Mouse (Mus musculus): ENCODE data around the gene Smoc1.
A peak's percentile ranks its signal among the peaks of the same experiment; 100 is the strongest.

Smoc1 gene

GRCm38 (mm10) chr12:81026277-81026994, at the start of gene Smoc1:
Gene Smoc1 (plus strand): TSS chr12:81026808.
- peak; percentile 11 to 32 for DNase-seq

GRCm38 (mm10) chr12:80982326-80982725, 44.3 kb upstream of the Smoc1 start:
- peak; percentile 28 to 70 for DNase-seq

- no peak for DNase-seq
These were observed 42.9 kb upstream of the Smoc1 start for GRCm38 (mm10) chr12:80983695-80984094.

GRCm38 (mm10) chr12:80986628-80987027, 40.0 kb upstream of the Smoc1 start:
- DNase-seq, result no peak

GRCm38 (mm10) chr12:80988286-80988685, 38.3 kb upstream of the Smoc1 start:
- no peak for DNase-seq

GRCm38 (mm10) chr12:80990901-80991445, 35.6 kb upstream of the Smoc1 start:
- no peak for DNase-seq

GRCm38 (mm10) chr12:80991806-80992205, 34.8 kb upstream of the Smoc1 start:
- no peak for DNase-seq

- no peak for DNase-seq
These were observed 34.0 kb upstream of the Smoc1 start for GRCm38 (mm10) chr12:80992540-80993122.

GRCm38 (mm10) chr12:80993773-80994172, 32.8 kb upstream of the Smoc1 start:
- DNase-seq, result no peak

GRCm38 (mm10) chr12:80995326-80995725, 31.3 kb upstream of the Smoc1 start:
- no peak for DNase-seq

- DNase-seq, result no peak
These were observed 29.0 kb upstream of the Smoc1 start for GRCm38 (mm10) chr12:80997652-80998051.

GRCm38 (mm10) chr12:80998528-80999221, 27.9 kb upstream of the Smoc1 start:
- DNase-seq, result no peak

GRCm38 (mm10) chr12:81000924-81001323, 25.7 kb upstream of the Smoc1 start:
- DNase-seq, result no peak

GRCm38 (mm10) chr12:81002841-81003635, 23.6 kb upstream of the Smoc1 start:
- DNase-seq, result no peak

- DNase-seq, result no peak
These were observed 16.8 kb upstream of the Smoc1 start for GRCm38 (mm10) chr12:81009813-81010212.

- DNase-seq, result no peak
These were observed 14.6 kb upstream of the Smoc1 start for GRCm38 (mm10) chr12:81011994-81012393.

GRCm38 (mm10) chr12:81013496-81013895, 13.1 kb upstream of the Smoc1 start:
- DNase-seq, result no peak

- no peak for DNase-seq
These were observed 9.0 kb upstream of the Smoc1 start for GRCm38 (mm10) chr12:81017624-81018023.

- DNase-seq, result no peak
These were observed 7.9 kb upstream of the Smoc1 start for GRCm38 (mm10) chr12:81018516-81019279.

- no peak for DNase-seq
These were observed 7.2 kb upstream of the Smoc1 start for GRCm38 (mm10) chr12:81019280-81019935.

- DNase-seq, result no peak
These were observed 2.2 kb upstream of the Smoc1 start for GRCm38 (mm10) chr12:81024407-81024806.

GRCm38 (mm10) chr12:81024993-81025392, 1.6 kb upstream of the Smoc1 start:
- no peak for DNase-seq
